Mouse (Mus musculus): ENCODE measurements at regions not wholly inside any gene's neighbourhood (a gene's known extent, or its start where the extent isn't known, plus 50 kb on each side); places are given as distances from the start of the nearest gene placed in this dataset.

GRCm38 (mm10) chr10:25740956-25741355, 204.9 kb upstream of the Smlr1 start:
- TF ChIP-seq CTCF (IDR thresholded peaks at IDR 0.05; ENCODE audit: borderline replicate concordance, extremely low read depth, insufficient read depth, insufficient read length) (no peak), POLR2A (IDR thresholded peaks at IDR 0.05; ENCODE audit: borderline replicate concordance, extremely low read depth, insufficient read depth, insufficient read length, poor library complexity, severe bottlenecking) (no peak)
